Mouse (Mus musculus): ENCODE results near the gene Olfm3.

Gene Olfm3

GRCm38 (mm10) chr3:114903924-114904438 is at the start of gene Olfm3:
Gene Olfm3 (plus strand): TSS chr3:114904078.
- DNase-seq, result no peak

GRCm38 (mm10) chr3:114889764-114890163 is 14.1 kb upstream of the Olfm3 start:
- no peak for DNase-seq

- DNase-seq, result no peak
Measured at GRCm38 (mm10) chr3:114904633-114905423, 950 bp downstream of the Olfm3 start.

- no peak for DNase-seq
Measured at GRCm38 (mm10) chr3:114907537-114907936, 3.7 kb downstream of the Olfm3 start.

GRCm38 (mm10) chr3:114908846-114909245 is 5.0 kb downstream of the Olfm3 start:
- no peak for DNase-seq

GRCm38 (mm10) chr3:114920102-114920501 is 16.2 kb downstream of the Olfm3 start:
- no peak for DNase-seq

- no peak for DNase-seq
Measured at GRCm38 (mm10) chr3:114929605-114930004, 25.7 kb downstream of the Olfm3 start.

GRCm38 (mm10) chr3:114930336-114930735 is 26.5 kb downstream of the Olfm3 start:
- DNase-seq, result no peak

GRCm38 (mm10) chr3:114930796-114931195 is 26.9 kb downstream of the Olfm3 start:
- DNase-seq, result no peak

GRCm38 (mm10) chr3:114932881-114933280 is 29.0 kb downstream of the Olfm3 start:
- DNase-seq, result no peak

- DNase-seq, result no peak
Measured at GRCm38 (mm10) chr3:114954904-114955303, 51.0 kb downstream of the Olfm3 start.

- DNase-seq, result no peak
Measured at GRCm38 (mm10) chr3:114959311-114959967, 55.6 kb downstream of the Olfm3 start.

GRCm38 (mm10) chr3:114962316-114963083 is 58.6 kb downstream of the Olfm3 start:
- DNase-seq, result no peak

GRCm38 (mm10) chr3:114971183-114971582 is 67.3 kb downstream of the Olfm3 start:
- DNase-seq, result no peak

GRCm38 (mm10) chr3:114972522-114972921 is 68.6 kb downstream of the Olfm3 start:
- DNase-seq, result no peak

- no peak for DNase-seq
Measured at GRCm38 (mm10) chr3:114990828-114991227, 87.0 kb downstream of the Olfm3 start.

GRCm38 (mm10) chr3:114995956-114996355 is 92.1 kb downstream of the Olfm3 start:
- DNase-seq, result no peak

- no peak for DNase-seq
Measured at GRCm38 (mm10) chr3:115027560-115027959, 123.7 kb downstream of the Olfm3 start.

GRCm38 (mm10) chr3:115028046-115028445 is 124.2 kb downstream of the Olfm3 start:
- no peak for DNase-seq

- DNase-seq, result no peak
Measured at GRCm38 (mm10) chr3:115028611-115029010, 124.7 kb downstream of the Olfm3 start.

- DNase-seq, result no peak
Measured at GRCm38 (mm10) chr3:115049060-115049459, 145.2 kb downstream of the Olfm3 start.

GRCm38 (mm10) chr3:115064901-115065300 is 161.0 kb downstream of the Olfm3 start:
- no peak for DNase-seq

GRCm38 (mm10) chr3:115080428-115081181 is 176.7 kb downstream of the Olfm3 start:
- DNase-seq, result no peak
